9 mouse cellular contexts compared by ENCODE assay signal in the genomic region with DNA sequence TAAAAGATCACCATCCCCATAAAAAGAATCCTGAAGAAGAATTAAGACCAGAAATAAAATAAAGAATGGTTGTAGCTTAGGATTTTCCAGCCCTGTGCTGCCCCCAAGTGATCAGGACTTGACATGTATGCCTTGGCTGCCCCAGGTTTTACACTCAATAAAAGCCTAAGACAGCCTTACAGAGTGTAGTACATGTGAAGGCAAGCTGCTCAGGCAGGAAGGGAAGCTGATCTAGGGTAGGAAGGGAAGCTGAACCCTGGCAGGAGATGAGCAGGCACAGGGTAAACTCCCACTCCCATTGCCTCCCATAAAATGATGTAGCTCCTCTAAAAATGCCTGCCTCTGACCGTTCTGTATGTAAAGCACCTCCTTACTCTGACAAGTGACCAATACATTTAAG. TPM values are rescaled to one million over a fixed set of nuclear protein-coding genes. Genes with fewer than 3 reads are reported as not detected.
DNase-seq lines count a peak whose midpoint lies in the region; ATAC-seq and TF ChIP-seq lines count a peak whose summit lies in the region.
"Had no signal": no experiment of that assay in that cellular context is flagged by ENCODE, and none has a peak within 500 bp of the region (broad histone marks: within the 10 kb centered on the region; RNA-seq: fewer than 3 reads in every experiment).

No protein-coding gene starts in this region.

- H3K36me3 ChIP-seq in kidney, adult 2 months (ENCODE audit: control insufficient read depth, insufficient read depth, low read length), result no peaks in the 10 kb centered on the region
- no peaks in the 10 kb centered on the region for H3K36me3 ChIP-seq in hindbrain, embryonic 14.5 days (replicated peaks; ENCODE audit: control insufficient read depth, insufficient read depth)
- H3K36me3 ChIP-seq: heart, embryonic 15.5 days had no signal

- DNase-seq in kidney, adult 2 months, result no peak
- DNase-seq in kidney, adult 11 months, result no peak
- DNase-seq in adipocyte (ENCODE audit: low spot score), result peak; percentile 53
- DNase-seq in fibroblast of lung, adult 2 months (ENCODE audit: low read depth), result peak; percentile 44
- peak; percentile 72 for DNase-seq in hindbrain, embryonic 14.5 days (ENCODE audit: low spot score)
- DNase-seq in left cerebral cortex, postnatal 4 days, result peak; percentile 32
- peak; percentile 47 for DNase-seq in retina, postnatal 1 day
- DNase-seq in ovary, postnatal 10 days (ENCODE audit: low spot score), result no peak

- no peak overlapping the region for H3K4me3 ChIP-seq in kidney, adult 2 months (ENCODE audit: insufficient read depth, low read depth, low read length)
- H3K4me3 ChIP-seq in hindbrain, embryonic 14.5 days (replicated peaks; ENCODE audit: low read length), result no peak overlapping the region
- H3K4me3 ChIP-seq: heart, embryonic 15.5 days had no signal

- TF ChIP-seq CTCF in kidney, adult 2 months (conservative IDR thresholded peaks at IDR 0.05; ENCODE audit: insufficient read depth, insufficient read length, low read depth, low read length), result peak; percentile 38

- H3K9ac ChIP-seq in hindbrain, embryonic 14.5 days, result no peak overlapping the region
- H3K9ac ChIP-seq: heart, embryonic 15.5 days had no signal

- no peaks in the 10 kb centered on the region for H3K27me3 ChIP-seq in kidney, adult 2 months (replicated peaks; ENCODE audit: control insufficient read depth, insufficient read depth, low read length)
- H3K27me3 ChIP-seq in hindbrain, embryonic 14.5 days (ENCODE audit: control insufficient read depth, insufficient read depth, low read length), result no peaks in the 10 kb centered on the region
- H3K27me3 ChIP-seq: heart, embryonic 15.5 days had no signal

- no peak overlapping the region for H3K27ac ChIP-seq in kidney, adult 2 months (ENCODE audit: insufficient read depth, low read depth, low read length)
- no peak overlapping the region for H3K27ac ChIP-seq in hindbrain, embryonic 14.5 days
- H3K27ac ChIP-seq: heart, embryonic 15.5 days had no signal

- no peaks in the 10 kb centered on the region for H3K9me3 ChIP-seq in hindbrain, embryonic 14.5 days (ENCODE audit: control insufficient read depth, low read length)
- H3K9me3 ChIP-seq: heart, embryonic 15.5 days had no signal

- 41% methylated on average over 1 of the region's 1 CpGs for WGBS in kidney, adult 2 months
- WGBS in hindbrain, embryonic 14.5 days, result 58% methylated on average over 1 of the region's 1 CpGs

- intact Hi-C loops in left cerebral cortex, postnatal 4 days (cut with DNase I), result no loop called here

- H3K4me1 ChIP-seq in kidney, adult 2 months (ENCODE audit: control insufficient read depth, insufficient read depth, low read length), result no peaks in the 10 kb centered on the region
- no peaks in the 10 kb centered on the region for H3K4me1 ChIP-seq in hindbrain, embryonic 14.5 days (replicated peaks; ENCODE audit: control insufficient read depth, insufficient read depth, low read length)

- no peak overlapping the region for H3K4me2 ChIP-seq in hindbrain, embryonic 14.5 days (replicated peaks)
- H3K4me2 ChIP-seq: heart, embryonic 15.5 days had no signal

- TF ChIP-seq POLR2A in kidney, adult 2 months (IDR thresholded peaks at IDR 0.05; ENCODE audit: low read depth, low read length), result no peak

- no peak for ATAC-seq in hindbrain, embryonic 14.5 days (ENCODE audit: low FRiP score)

RNA-seq across cellular contexts. Expression of gene Slc9a9, which starts 30.8 kb away (rescaled TPM):
- 1.2 and 1.5 TPM in 2 replicates for polyA plus RNA-seq in kidney, adult 2 months (2012; rRNA removed)
- 6.3 and 6.4 TPM in 2 replicates for polyA plus RNA-seq in hindbrain, embryonic 14.5 days (2014; fragmentation: Nextera tagmentation; extraction: Ambion mirVana)
- 10 to 100 TPM; 11.0 to 11.9 TPM for total RNA-seq in left cerebral cortex, postnatal 4 days (2021)

Comparison
In these comparisons a context has a peak if more than half of its experiments do, and no peak if none do; other contexts are left out.
1. DNase-seq: peak in adipocyte (single experiment), fibroblast of lung, adult 2 months (single experiment), hindbrain, embryonic 14.5 days (single experiment), left cerebral cortex, postnatal 4 days (single experiment) and retina, postnatal 1 day (single experiment); none in kidney, adult 2 months (single experiment), kidney, adult 11 months (single experiment) and ovary, postnatal 10 days (single experiment).